Mouse (Mus musculus): ENCODE results near the gene Chat. TPM values are rescaled to one million over a fixed set of nuclear protein-coding genes. Genes with fewer than 3 reads are reported as not detected.
A peak's percentile ranks its signal among the peaks of the same experiment; 100 is the strongest.

Gene Chat
- 0.05 and 0.10 TPM in 2 replicates for polyA plus RNA-seq (2012; rRNA removed)

DNA sequence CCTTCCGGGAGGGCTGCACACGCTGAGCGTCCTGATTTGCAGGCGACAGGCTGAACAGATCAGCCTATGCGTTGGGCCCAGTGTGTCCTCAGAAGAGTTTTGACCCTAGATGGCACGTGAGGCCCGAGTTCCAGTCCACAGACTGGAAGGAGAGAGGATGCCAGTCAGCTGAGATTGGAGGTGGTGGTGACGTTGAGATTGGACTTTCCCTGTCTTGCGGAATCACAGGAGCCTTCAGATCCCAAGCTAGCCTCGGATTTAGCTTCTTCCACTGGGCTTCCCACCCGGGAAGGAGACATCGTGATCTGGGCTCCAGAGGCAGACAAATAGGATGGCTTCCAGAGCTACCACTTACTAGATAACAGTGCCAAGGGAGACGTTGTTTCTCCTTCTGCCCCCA lies at the start of gene Chat:
TSS of gene Chat (minus strand) at position 101 of the 400 bp plus-strand sequence.
- H3K36me3 ChIP-seq (ENCODE audit: control insufficient read depth, insufficient read depth, low read length) = no peaks in the 10 kb centered on the region
- peaks cover 16% of the 10 kb centered on the region for H3K4me1 ChIP-seq (ENCODE audit: control insufficient read depth, insufficient read depth, low read length)
- no peak within 1 kb of the TSS; the same call in 1 of the 2 replicates for H3K4me3 ChIP-seq (ENCODE audit: control insufficient read depth, low read depth, low read length)
- H3K27me3 ChIP-seq (ENCODE audit: control insufficient read depth, insufficient read depth, low read length) = peaks cover 2% of the 10 kb centered on the region; the same call in 1 of the 2 replicates
- TF ChIP-seq POLR2A (IDR thresholded peaks at IDR 0.05; ENCODE audit: control insufficient read depth, low read depth, low read length) = no peak
- H3K27ac ChIP-seq (ENCODE audit: control insufficient read depth, insufficient read depth, low read depth, low read length) = no peak within 1 kb of the TSS

DNA sequence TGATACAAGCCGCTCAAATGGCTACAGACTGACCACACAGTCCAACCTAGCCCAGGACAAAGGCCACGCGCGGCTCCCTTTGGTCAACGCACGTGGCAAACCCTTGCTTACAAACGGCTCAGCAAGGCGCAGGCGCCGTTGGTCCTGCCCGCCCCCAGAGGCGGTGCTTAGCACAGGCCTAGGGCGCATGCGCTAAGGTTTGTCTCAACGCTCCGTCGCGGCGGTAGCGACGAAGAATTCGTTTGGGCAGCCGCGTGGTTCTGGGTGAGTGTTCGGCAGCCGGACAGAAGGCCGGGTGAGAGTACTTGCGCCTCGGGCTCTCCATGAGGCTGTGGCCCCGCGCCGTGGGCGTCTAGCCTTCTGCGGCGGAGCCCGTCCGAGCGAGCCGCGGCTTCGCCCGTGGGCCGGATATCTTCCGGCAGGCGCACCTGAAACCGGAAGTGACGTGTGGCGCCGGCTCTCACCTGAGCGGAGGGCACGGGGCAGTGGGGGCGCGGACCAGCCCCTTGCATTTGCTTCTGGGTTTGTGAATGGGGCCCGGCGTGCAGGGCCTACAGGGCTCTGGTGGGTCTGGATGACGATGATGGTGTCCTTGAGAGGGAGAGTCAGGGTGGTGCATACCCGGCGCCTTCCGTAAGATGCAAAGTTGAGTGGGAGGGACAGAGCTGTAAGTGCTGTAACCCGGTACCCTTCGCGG lies 47.7 kb upstream of the Chat start, which contains the start of gene Ercc6:
TSS of gene Ercc6 (plus strand) at position 186 of the 697 bp plus-strand sequence.
- Histone ChIP-seq H3K4me1 (ENCODE audit: control insufficient read depth, insufficient read depth, low read length) (peaks cover 3% of the 10 kb centered on the region; the same call in 1 of the 2 replicates), H3K36me3 (ENCODE audit: control insufficient read depth, insufficient read depth, low read length) (no peaks in the 10 kb centered on the region), H3K4me3 (ENCODE audit: control insufficient read depth, low read depth, low read length) (peak within 1 kb of the TSS; percentile 94), H3K27ac (ENCODE audit: control insufficient read depth, insufficient read depth, low read depth, low read length) (peak within 1 kb of the TSS; percentile 94), H3K27me3 (ENCODE audit: control insufficient read depth, insufficient read depth, low read length) (no peaks in the 10 kb centered on the region)
- TF ChIP-seq CTCF (IDR thresholded peaks at IDR 0.05; ENCODE audit: control insufficient read depth, insufficient read depth, insufficient replicate concordance, low read depth, low read length) = no peak
- TF ChIP-seq POLR2A (IDR thresholded peaks at IDR 0.05; ENCODE audit: control insufficient read depth, low read depth, low read length) = peak; percentile 96

DNA sequence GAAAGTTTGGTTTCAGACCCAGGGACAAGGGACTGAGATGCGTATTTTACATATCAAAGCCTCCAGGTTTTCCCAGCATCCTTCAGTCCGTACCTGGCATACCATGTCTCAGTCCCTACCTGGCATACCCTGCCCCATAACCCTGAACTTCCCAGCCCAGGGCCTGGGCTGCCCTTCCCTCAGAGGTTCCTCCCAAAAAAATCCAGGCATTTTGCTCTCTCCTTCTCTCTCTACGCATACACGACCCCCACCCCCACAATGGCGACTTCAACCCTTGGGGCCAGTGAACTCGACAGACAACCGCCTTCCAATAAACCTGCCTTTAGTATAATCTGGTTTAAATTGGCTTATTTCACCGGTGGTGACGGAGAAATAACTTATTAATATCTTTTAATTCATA lies 47.1 kb upstream of the Chat start:
- H3K4me3 ChIP-seq (ENCODE audit: control insufficient read depth, low read depth, low read length) = peak overlapping the region; percentile 94
- peak overlapping the region; percentile 90 for H3K27ac ChIP-seq (ENCODE audit: control insufficient read depth, insufficient read depth, low read depth, low read length)
- H3K36me3 ChIP-seq (ENCODE audit: control insufficient read depth, insufficient read depth, low read length) = no peaks in the 10 kb centered on the region
- no peaks in the 10 kb centered on the region for H3K27me3 ChIP-seq (ENCODE audit: control insufficient read depth, insufficient read depth, low read length)
- TF ChIP-seq POLR2A (IDR thresholded peaks at IDR 0.05; ENCODE audit: control insufficient read depth, low read depth, low read length) = no peak
- no peak for TF ChIP-seq CTCF (IDR thresholded peaks at IDR 0.05; ENCODE audit: control insufficient read depth, insufficient read depth, insufficient replicate concordance, low read depth, low read length)
- H3K4me1 ChIP-seq (ENCODE audit: control insufficient read depth, insufficient read depth, low read length) = peaks cover 4% of the 10 kb centered on the region; the same call in 1 of the 2 replicates

DNA sequence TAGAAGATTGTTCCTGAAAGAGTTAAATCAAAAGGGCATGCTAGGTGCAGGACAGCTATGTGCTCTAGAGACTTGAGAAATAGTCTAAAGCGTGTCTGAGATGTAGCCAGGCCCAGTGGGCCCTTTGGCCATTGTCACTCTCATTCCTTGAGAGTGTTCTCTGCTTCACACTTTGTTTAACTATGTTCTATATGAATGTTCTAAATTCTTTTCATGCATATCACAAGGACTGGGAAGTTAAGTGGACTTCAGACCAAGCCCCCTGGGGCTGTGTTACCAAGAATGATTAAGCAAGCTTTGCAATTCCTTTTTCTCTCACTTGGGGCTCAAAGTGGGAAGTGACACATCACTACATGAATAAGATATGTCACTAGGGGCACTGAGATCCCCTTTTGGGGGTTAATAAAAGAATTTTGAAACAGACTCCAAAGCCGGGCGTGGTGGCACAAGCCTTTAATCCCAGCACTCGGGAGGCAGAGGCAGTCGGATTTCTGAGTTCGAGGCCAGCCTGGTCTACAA lies 43.7 kb upstream of the Chat start:
- Histone ChIP-seq H3K4me1 (ENCODE audit: control insufficient read depth, insufficient read depth, low read length) (peaks cover 4% of the 10 kb centered on the region; the same call in 1 of the 2 replicates), H3K27me3 (ENCODE audit: control insufficient read depth, insufficient read depth, low read length) (no peaks in the 10 kb centered on the region), H3K27ac (ENCODE audit: control insufficient read depth, insufficient read depth, low read depth, low read length) (peak overlapping the region; percentile 63), H3K4me3 (ENCODE audit: control insufficient read depth, low read depth, low read length) (peak overlapping the region; percentile 82), H3K36me3 (ENCODE audit: control insufficient read depth, insufficient read depth, low read length) (no peaks in the 10 kb centered on the region)
- TF ChIP-seq POLR2A (IDR thresholded peaks at IDR 0.05; ENCODE audit: control insufficient read depth, low read depth, low read length) = no peak; the same call in 1 of the 2 replicates
- no peak for TF ChIP-seq CTCF (IDR thresholded peaks at IDR 0.05; ENCODE audit: control insufficient read depth, insufficient read depth, insufficient replicate concordance, low read depth, low read length)

DNA sequence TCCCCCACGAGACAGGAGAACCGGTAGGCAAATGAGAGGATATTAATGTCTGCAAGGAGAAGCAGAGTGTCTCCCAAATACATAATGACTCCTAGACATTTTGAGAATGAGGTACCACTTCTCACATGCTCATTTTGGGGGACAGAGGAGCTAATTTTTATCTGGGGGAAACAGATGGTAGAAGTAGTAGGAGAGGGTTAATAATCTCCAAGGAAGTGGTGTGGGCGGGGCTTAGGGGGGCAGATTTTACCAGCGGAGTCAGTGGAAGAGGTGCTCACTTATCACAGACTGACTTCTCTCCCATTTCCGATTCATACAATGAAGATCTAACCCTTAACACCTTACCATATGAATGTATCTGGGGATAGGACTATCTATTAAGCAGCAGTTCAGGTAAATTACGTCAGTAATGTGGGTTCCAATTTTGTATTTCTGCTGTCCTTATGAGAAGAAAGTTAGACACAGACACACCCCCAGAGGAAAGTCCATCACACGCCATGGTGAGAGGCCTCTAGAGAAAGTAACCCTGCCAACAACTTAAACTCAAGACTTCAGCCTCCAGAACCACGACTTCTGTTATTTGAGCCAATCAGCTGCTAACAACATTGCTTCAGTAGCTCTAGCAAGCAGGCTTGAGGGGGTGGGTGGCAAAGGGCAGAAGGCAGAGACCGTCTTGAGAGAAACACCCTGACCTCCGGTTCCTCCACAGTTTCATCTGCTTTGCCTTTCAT lies 42.5 kb upstream of the Chat start:
- H3K27ac ChIP-seq (ENCODE audit: control insufficient read depth, insufficient read depth, low read depth, low read length) = peak overlapping the region; percentile 63
- no peaks in the 10 kb centered on the region for H3K36me3 ChIP-seq (ENCODE audit: control insufficient read depth, insufficient read depth, low read length)
- peaks cover 4% of the 10 kb centered on the region; the same call in 1 of the 2 replicates for H3K4me1 ChIP-seq (ENCODE audit: control insufficient read depth, insufficient read depth, low read length)
- no peak for TF ChIP-seq POLR2A (IDR thresholded peaks at IDR 0.05; ENCODE audit: control insufficient read depth, low read depth, low read length)
- no peak for TF ChIP-seq CTCF (IDR thresholded peaks at IDR 0.05; ENCODE audit: control insufficient read depth, insufficient read depth, insufficient replicate concordance, low read depth, low read length)
- peak overlapping the region; percentile 82 for H3K4me3 ChIP-seq (ENCODE audit: control insufficient read depth, low read depth, low read length)
- H3K27me3 ChIP-seq (ENCODE audit: control insufficient read depth, insufficient read depth, low read length) = no peaks in the 10 kb centered on the region

DNA sequence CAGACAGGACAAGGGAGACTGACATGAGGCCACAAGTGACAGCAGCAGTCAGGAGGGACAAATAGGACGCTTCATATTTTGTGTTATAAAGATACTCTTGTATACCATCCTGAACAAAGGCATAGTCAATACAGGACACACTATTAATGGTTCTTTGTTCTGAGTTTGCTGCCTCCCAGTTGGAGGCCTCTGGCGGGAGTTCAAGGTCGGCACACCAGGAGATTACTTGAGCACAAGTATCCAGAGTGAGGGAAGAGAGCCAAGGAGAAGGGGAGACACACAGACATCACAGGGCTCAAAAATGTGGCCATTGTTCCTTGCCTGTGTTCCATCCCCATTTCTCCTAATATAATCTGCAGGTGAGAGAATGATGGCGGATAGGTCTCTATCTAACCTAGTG lies 41.4 kb upstream of the Chat start:
- H3K4me1 ChIP-seq (ENCODE audit: control insufficient read depth, insufficient read depth, low read length) = 0 out of 2 replicates have a peak, but pooled peaks cover 4% of the 10 kb centered on the region
- TF ChIP-seq CTCF (IDR thresholded peaks at IDR 0.05; ENCODE audit: control insufficient read depth, insufficient read depth, insufficient replicate concordance, low read depth, low read length) (no peak), POLR2A (IDR thresholded peaks at IDR 0.05; ENCODE audit: control insufficient read depth, low read depth, low read length) (no peak)
- peak overlapping the region; percentile 28; the same call in 1 of the 2 replicates for H3K4me3 ChIP-seq (ENCODE audit: control insufficient read depth, low read depth, low read length)
- no peaks in the 10 kb centered on the region for H3K27me3 ChIP-seq (ENCODE audit: control insufficient read depth, insufficient read depth, low read length)
- H3K36me3 ChIP-seq (ENCODE audit: control insufficient read depth, insufficient read depth, low read length) = no peaks in the 10 kb centered on the region
- peak overlapping the region; percentile 7; the same call in 1 of the 2 replicates for H3K27ac ChIP-seq (ENCODE audit: control insufficient read depth, insufficient read depth, low read depth, low read length)

DNA sequence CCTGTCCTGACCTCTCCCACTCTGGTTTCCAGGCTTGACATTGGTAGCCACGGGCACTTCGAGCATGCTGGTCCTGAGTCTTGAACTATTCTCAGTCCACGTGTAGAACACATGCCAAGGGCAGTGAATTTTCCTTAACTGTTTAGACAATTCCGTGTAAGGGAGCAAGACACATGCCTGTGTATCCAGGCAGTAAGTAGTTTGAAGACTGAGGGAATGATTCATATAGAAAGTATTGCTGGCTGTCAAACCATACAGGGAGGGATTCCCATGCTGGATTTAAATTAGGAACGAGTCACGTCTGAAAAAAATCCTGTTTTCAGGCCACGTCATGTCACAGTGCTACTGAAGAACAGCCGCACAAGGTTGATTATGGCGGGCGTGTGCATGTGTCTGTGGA lies 40.5 kb upstream of the Chat start:
- Histone ChIP-seq H3K27me3 (ENCODE audit: control insufficient read depth, insufficient read depth, low read length) (no peaks in the 10 kb centered on the region), H3K4me3 (ENCODE audit: control insufficient read depth, low read depth, low read length) (no peak overlapping the region), H3K27ac (ENCODE audit: control insufficient read depth, insufficient read depth, low read depth, low read length) (no peak overlapping the region; the same call in 1 of the 2 replicates), H3K36me3 (ENCODE audit: control insufficient read depth, insufficient read depth, low read length) (no peaks in the 10 kb centered on the region), H3K4me1 (ENCODE audit: control insufficient read depth, insufficient read depth, low read length) (0 out of 2 replicates have a peak, but pooled peaks cover 4% of the 10 kb centered on the region)
- no peak for TF ChIP-seq POLR2A (IDR thresholded peaks at IDR 0.05; ENCODE audit: control insufficient read depth, low read depth, low read length)
- TF ChIP-seq CTCF (IDR thresholded peaks at IDR 0.05; ENCODE audit: control insufficient read depth, insufficient read depth, insufficient replicate concordance, low read depth, low read length) = no peak

Measured in testis, adult 2 months (tissue).